Mouse (Mus musculus) hindbrain, embryonic 15.5 days (tissue): ENCODE data around the gene Ddb1. TPM values are rescaled to one million over a fixed set of nuclear protein-coding genes. Genes with fewer than 3 reads are reported as not detected.

Experiments used
- ATAC-seq: fragments of 200-750 bp; cut with Nextera tagmentation; 2 replicates; pipeline ENCODE4 v1.8.0; 2017; ENCODE audit warnings: low read depth, moderate number of reproducible peaks, moderate TSS enrichment; ENCODE audit not compliant: low FRiP score
- H3K27ac ChIP-seq: fragments of 300-500 bp; sonication (generic); replicated peaks from 2 replicates; pipeline ENCODE4 v1.5.1; 2015; ENCODE audit warnings: mild to moderate bottlenecking, inconsistent platforms
- H3K27me3 ChIP-seq: fragments of 300-500 bp; sonication (generic); 2 replicates; pipeline ENCODE4 v1.6.1; 2015; ENCODE audit warnings: control low read depth, inconsistent platforms
- H3K36me3 ChIP-seq: fragments of 300-500 bp; sonication (generic); 2 replicates; pipeline ENCODE4 v1.6.1; 2015; ENCODE audit warnings: control low read depth, inconsistent platforms
- H3K4me1 ChIP-seq: fragments of 300-500 bp; sonication (generic); replicated peaks from 2 replicates; pipeline ENCODE4 v1.6.1; 2015; ENCODE audit warnings: control low read depth, inconsistent platforms
- H3K4me2 ChIP-seq: fragments of 300-500 bp; sonication (generic); 2 replicates; pipeline ENCODE4 v1.6.1; 2015; ENCODE audit warnings: moderate library complexity, mild to moderate bottlenecking, inconsistent platforms
- H3K4me3 ChIP-seq: fragments of 300-500 bp; sonication (generic); 2 replicates; pipeline ENCODE4 v1.5.1; 2015; ENCODE audit warnings: mild to moderate bottlenecking, inconsistent platforms
- H3K9ac ChIP-seq: fragments of 300-500 bp; sonication (generic); 2 replicates; pipeline ENCODE4 v1.6.1; 2015; ENCODE audit warnings: inconsistent platforms
- H3K9me3 ChIP-seq: fragments of 300-500 bp; sonication (generic); 2 replicates; pipeline ENCODE4 v1.6.1; 2016; ENCODE audit warnings: control low read depth, inconsistent platforms
- WGBS: fragments of 180-500 bp; shearing (Covaris S2); methylation state at CpG from one replicate; pipeline ENCODE4 v1.1.7; 2015; 5-methylcytosine and 5-hydroxymethylcytosine counted together
- polyA plus RNA-seq: library from polyadenylated mRNA; unstranded; fragments of >200 nt; fragmentation: Nextera tagmentation; extraction: Ambion mirVana; gene quantifications from 2 replicates; pipeline ENCODE4 v1.2.1, GENCODE M21; 2015

Gene Ddb1
- polyA plus RNA-seq, 1 experiment from 2014 or later, result 221 TPM

DNA sequence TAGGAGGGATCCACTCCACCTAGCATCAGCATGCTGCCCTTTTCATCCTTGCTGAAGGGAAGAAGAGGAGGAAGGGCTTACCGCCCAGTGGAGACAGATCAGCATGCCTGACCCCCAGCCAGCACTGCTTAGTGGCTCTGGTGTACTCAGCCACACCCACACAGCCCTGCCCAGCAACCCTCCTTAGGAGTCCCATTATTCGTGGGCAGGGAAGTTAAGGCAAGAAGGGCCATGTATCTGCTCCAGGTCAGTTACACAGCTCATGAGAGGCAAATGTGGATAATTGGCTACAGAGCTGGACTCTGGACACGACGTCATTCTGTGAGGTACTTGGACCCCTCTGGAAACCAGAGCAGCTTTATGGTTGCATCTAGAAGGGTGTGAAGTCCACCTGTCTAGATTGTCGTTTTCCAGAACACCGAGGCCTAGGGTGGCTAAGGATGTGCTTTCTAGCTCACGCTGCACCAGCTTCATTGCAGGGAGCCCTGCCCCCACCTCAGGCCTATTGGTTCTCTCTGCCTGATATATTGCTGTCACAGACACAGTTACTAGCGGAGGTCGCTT, 66.8 kb downstream of the Ddb1 start:
- no peak for ATAC-seq
- Histone ChIP-seq H3K27ac (no peak overlapping the region), H3K9me3 (no peaks in the 10 kb centered on the region), H3K27me3 (no peaks in the 10 kb centered on the region), H3K9ac (no peak overlapping the region), H3K4me2 (no peak overlapping the region), H3K4me1 (no peaks in the 10 kb centered on the region), H3K4me3 (no peak overlapping the region), H3K36me3 (no peaks in the 10 kb centered on the region)
- 64% methylated on average over 9 of the region's 9 CpGs for WGBS

DNA sequence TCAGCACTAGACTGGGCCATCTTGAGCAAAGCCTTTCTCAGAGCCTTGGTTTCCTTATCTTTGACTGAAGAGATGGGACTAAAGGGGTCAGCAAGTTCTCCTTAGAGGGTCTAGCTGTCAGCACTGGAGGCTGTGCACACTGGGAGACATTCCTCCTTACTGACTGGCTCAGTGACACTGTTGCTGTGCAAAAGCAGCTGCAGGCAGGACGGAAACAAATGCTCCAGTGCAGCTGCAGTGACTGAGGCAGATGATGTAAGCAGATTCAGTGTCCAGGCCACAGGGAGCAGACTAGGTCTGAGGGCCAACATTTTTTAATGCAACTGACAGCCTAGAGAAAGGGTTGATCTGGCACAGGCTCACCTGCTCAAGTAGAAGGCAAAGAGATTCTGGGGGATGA, 68.1 kb downstream of the Ddb1 start:
- no peaks in the 10 kb centered on the region for H3K36me3 ChIP-seq
- H3K27ac ChIP-seq, result no peak overlapping the region
- no peaks in the 10 kb centered on the region for H3K9me3 ChIP-seq
- WGBS, result 36% methylated on average over 1 of the region's 1 CpGs
- no peak for ATAC-seq
- no peak overlapping the region for H3K4me3 ChIP-seq
- H3K4me1 ChIP-seq, result no peaks in the 10 kb centered on the region
- no peaks in the 10 kb centered on the region for H3K27me3 ChIP-seq
- H3K9ac ChIP-seq, result no peak overlapping the region
- no peak overlapping the region for H3K4me2 ChIP-seq

DNA sequence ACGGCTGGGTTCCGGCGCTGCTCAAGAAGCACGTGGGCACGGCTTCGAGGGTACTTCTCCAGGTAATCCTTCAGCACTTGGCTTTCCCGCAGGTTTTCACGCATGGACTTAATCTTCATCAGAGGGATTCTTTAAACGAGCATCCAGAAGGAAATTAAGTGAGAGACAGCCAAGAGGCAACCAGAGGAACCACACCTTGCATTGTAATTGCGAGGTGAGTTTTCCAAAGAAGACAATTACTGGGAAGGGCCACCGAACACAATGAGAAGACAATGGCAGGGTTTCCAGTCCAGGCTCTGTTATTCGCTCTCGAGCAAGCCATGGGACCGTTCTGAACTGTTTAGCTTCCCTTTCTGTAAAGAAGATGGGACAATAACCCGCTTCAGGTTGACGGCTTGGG, 71.5 kb downstream of the Ddb1 start:
- WGBS, result 85% methylated on average over 16 of the region's 16 CpGs
- Histone ChIP-seq H3K27ac (no peak overlapping the region), H3K4me1 (no peaks in the 10 kb centered on the region; the same call in 1 of the 2 replicates), H3K4me3 (no peak overlapping the region), H3K4me2 (no peak overlapping the region), H3K9ac (no peak overlapping the region), H3K36me3 (no peaks in the 10 kb centered on the region), H3K27me3 (no peaks in the 10 kb centered on the region), H3K9me3 (no peaks in the 10 kb centered on the region)
- ATAC-seq, result no peak

DNA sequence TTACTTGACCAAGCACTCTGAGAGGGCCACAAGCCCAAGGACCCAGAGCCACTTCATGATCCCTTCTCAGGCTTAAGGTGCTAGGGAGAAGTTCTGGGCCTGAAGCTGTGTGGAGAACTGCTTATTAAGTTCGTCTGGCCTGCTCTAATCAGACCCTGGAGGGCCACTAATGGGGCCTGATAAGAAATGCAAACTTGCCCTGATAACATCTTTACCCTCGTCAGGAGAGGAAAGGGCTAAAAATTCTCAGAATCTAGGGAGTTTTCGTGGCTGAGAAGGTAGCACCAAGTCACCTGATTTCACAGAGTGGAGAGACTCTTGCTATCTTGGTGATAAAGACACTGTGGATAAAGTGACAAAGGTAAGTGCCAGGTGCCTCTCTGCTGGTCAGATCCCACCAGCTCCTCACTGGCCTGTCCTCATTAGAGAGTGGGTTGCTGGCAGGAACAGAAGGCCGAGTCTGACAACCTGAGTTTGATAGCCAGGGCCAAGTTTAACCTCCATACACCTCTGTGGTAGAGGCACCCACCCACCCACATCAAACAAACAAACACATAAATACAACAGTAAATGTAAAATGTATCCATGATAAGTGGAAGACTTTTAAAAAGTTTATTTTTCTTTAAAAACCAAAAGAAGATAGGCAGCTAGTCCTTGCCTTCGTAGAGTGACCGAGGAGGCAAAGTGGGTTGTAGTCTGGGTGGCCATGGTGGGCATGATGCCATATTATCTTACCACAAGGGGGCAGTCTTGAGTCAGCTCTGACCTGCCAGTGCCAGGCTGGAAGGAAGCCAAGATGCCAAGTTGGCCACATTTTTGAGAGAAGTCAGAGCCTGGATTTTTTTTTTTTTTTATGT, 73.0 kb downstream of the Ddb1 start, which contains the start of gene Pga5:
Gene Pga5 (minus strand): TSS at position 157 of the 857 bp plus-strand sequence.
- WGBS, result 46% methylated on average over 6 of the region's 6 CpGs
- H3K36me3 ChIP-seq, result no peaks in the 10 kb centered on the region
- 0 out of 2 replicates have a peak, but pooled peaks cover 4% of the 10 kb centered on the region for H3K27me3 ChIP-seq
- no peaks in the 10 kb centered on the region for H3K9me3 ChIP-seq
- no peak within 1 kb of the TSS for H3K27ac ChIP-seq
- peak; percentile 69 for ATAC-seq
- no peak within 1 kb of the TSS for H3K4me3 ChIP-seq
- H3K4me1 ChIP-seq, result no peaks in the 10 kb centered on the region; the same call in 1 of the 2 replicates
- no peak within 1 kb of the TSS for H3K4me2 ChIP-seq
- no peak within 1 kb of the TSS for H3K9ac ChIP-seq

DNA sequence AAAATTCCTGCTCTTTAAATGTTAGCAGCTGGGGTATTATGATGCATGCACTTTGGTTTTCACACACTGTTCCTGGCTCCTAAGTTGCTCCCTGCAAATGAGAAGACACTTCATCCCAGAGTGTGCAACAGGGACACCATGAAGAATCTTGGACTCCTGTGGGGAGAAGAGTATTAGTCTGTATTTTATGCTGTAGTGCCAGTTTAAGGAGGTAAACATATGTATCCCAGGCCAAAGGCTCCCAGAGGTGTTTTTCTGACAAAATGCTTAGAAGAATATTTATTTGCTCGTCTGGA, 73.6 kb downstream of the Ddb1 start:
- no peak overlapping the region for H3K27ac ChIP-seq
- no peak overlapping the region for H3K4me2 ChIP-seq
- no peaks in the 10 kb centered on the region for H3K9me3 ChIP-seq
- peak; percentile 69 for ATAC-seq
- 0 out of 2 replicates have a peak, but pooled peaks cover 4% of the 10 kb centered on the region for H3K27me3 ChIP-seq
- no peak overlapping the region for H3K4me3 ChIP-seq
- H3K36me3 ChIP-seq, result no peaks in the 10 kb centered on the region
- 70% methylated on average over 1 of the region's 1 CpGs for WGBS
- no peaks in the 10 kb centered on the region; the same call in 1 of the 2 replicates for H3K4me1 ChIP-seq
- H3K9ac ChIP-seq, result no peak overlapping the region

Other genes starting within 250 kb of the Ddb1 start
- gene Syt7, start 216.2 kb upstream of the Ddb1 start, polyA plus RNA-seq, result 17.4 and 21.0 TPM in 2 replicates
- 0.98 and 1.5 TPM in 2 replicates for gene Lrrc10b, start 147.9 kb upstream of the Ddb1 start, polyA plus RNA-seq
- gene Ppp1r32, start 122.4 kb upstream of the Ddb1 start, polyA plus RNA-seq, result 2.1 and 2.3 TPM in 2 replicates
- gene Cpsf7, start 80.1 kb upstream of the Ddb1 start, polyA plus RNA-seq, result 49.0 and 56.1 TPM in 2 replicates
- 62.8 and 69.1 TPM in 2 replicates for gene Sdhaf2, start 79.2 kb upstream of the Ddb1 start, polyA plus RNA-seq
- 47.5 and 51.4 TPM in 2 replicates for gene Tmem216, start 49.1 kb upstream of the Ddb1 start, polyA plus RNA-seq
- 19.9 and 20.3 TPM in 2 replicates for gene Cyb561a3, start 28.2 kb upstream of the Ddb1 start, polyA plus RNA-seq
- 40.2 and 41.4 TPM in 2 replicates for gene Tmem138, start 28.0 kb upstream of the Ddb1 start, polyA plus RNA-seq
- 22.0 and 28.3 TPM in 2 replicates for gene Tkfc, start 327 bp downstream of the Ddb1 start, polyA plus RNA-seq
- 0.94 and 1.3 TPM in 2 replicates for gene Vwce, start 28.9 kb downstream of the Ddb1 start, polyA plus RNA-seq
- not detected in 2 replicates for gene Pga5, start 72.7 kb downstream of the Ddb1 start, polyA plus RNA-seq
- gene Vps37c, start 83.4 kb downstream of the Ddb1 start, polyA plus RNA-seq, result 28.8 and 31.8 TPM in 2 replicates
- gene Cd5, start 133.7 kb downstream of the Ddb1 start, polyA plus RNA-seq, result 0.25 and 0.28 TPM in 2 replicates
- 0.10 TPM in 1 of 2 replicates, not detected in the other for gene Cd6, start 224.7 kb downstream of the Ddb1 start, polyA plus RNA-seq
- 0.30 and 0.47 TPM in 2 replicates for gene Slc15a3, start 234.4 kb downstream of the Ddb1 start, polyA plus RNA-seq